Comparison of ENCODE assay signal across 27 mouse cellular contexts in genomic region chr16:50498909-50499308, GRCm38 (mm10).
"Had no signal": no experiment of that assay in that cellular context is flagged by ENCODE, and none has a peak within 500 bp of the region (broad histone marks: within the 10 kb centered on the region; RNA-seq: fewer than 3 reads in every experiment).

No protein-coding gene starts in this region.

- H3K9me3 ChIP-seq: embryonic facial prominence, embryonic 10.5 days; embryonic facial prominence, embryonic 12.5 days; embryonic facial prominence, embryonic 13.5 days; embryonic facial prominence, embryonic 15.5 days; forebrain, embryonic 10.5 days; forebrain, embryonic 12.5 days; forebrain, embryonic 13.5 days; forebrain, embryonic 15.5 days had no signal

- H3K27ac ChIP-seq: embryonic facial prominence, embryonic 10.5 days; embryonic facial prominence, embryonic 12.5 days; embryonic facial prominence, embryonic 13.5 days; embryonic facial prominence, embryonic 15.5 days; forebrain, embryonic 10.5 days; forebrain, embryonic 12.5 days; forebrain, embryonic 13.5 days; forebrain, embryonic 15.5 days; gastrocnemius, adult 2 months; heart, adult 2 months had no signal

- DNase-seq: cerebellum, adult 8-10 months; cerebellum, adult 9-10 months; cerebellum, adult 9-11 months; cerebellum, postnatal 10 days; cerebellum, postnatal 14 days; cerebellum, postnatal 25 days; cerebellum, postnatal 36 days; embryo, embryonic 11 days; forebrain, postnatal 0 days; gastrocnemius, adult 2 months; gastrocnemius, postnatal 10 days; gastrocnemius, postnatal 14 days; gastrocnemius, postnatal 25 days; gastrocnemius, postnatal 36 days; heart, adult 18-20 months; heart, adult 2 months had no signal

- ATAC-seq: forebrain, embryonic 13.5 days; forebrain, embryonic 14.5 days; forebrain, embryonic 15.5 days; forebrain, embryonic 16.5 days; forebrain, postnatal 0 days had no signal

- H3K4me2 ChIP-seq: embryonic facial prominence, embryonic 12.5 days; embryonic facial prominence, embryonic 13.5 days; embryonic facial prominence, embryonic 15.5 days; forebrain, embryonic 12.5 days; forebrain, embryonic 13.5 days; forebrain, embryonic 15.5 days had no signal

- H3K4me1 ChIP-seq: embryonic facial prominence, embryonic 10.5 days; embryonic facial prominence, embryonic 12.5 days; embryonic facial prominence, embryonic 13.5 days; embryonic facial prominence, embryonic 15.5 days; forebrain, embryonic 10.5 days; forebrain, embryonic 12.5 days; forebrain, embryonic 13.5 days; forebrain, embryonic 15.5 days had no signal

- H3K4me3 ChIP-seq: embryonic facial prominence, embryonic 10.5 days; embryonic facial prominence, embryonic 12.5 days; embryonic facial prominence, embryonic 13.5 days; embryonic facial prominence, embryonic 15.5 days; erythroblast, embryonic 14.5 days; forebrain, embryonic 10.5 days; forebrain, embryonic 12.5 days; forebrain, embryonic 13.5 days; forebrain, embryonic 15.5 days; gastrocnemius, adult 2 months; heart, adult 2 months had no signal

- H3K36me3 ChIP-seq: embryonic facial prominence, embryonic 10.5 days; embryonic facial prominence, embryonic 12.5 days; embryonic facial prominence, embryonic 13.5 days; embryonic facial prominence, embryonic 15.5 days; forebrain, embryonic 10.5 days; forebrain, embryonic 12.5 days; forebrain, embryonic 15.5 days had no signal

- H3K9ac ChIP-seq: embryonic facial prominence, embryonic 12.5 days; embryonic facial prominence, embryonic 13.5 days; embryonic facial prominence, embryonic 15.5 days; forebrain, embryonic 12.5 days; forebrain, embryonic 13.5 days; forebrain, embryonic 15.5 days; forebrain, postnatal 0 days had no signal

- H3K27me3 ChIP-seq: embryonic facial prominence, embryonic 12.5 days; embryonic facial prominence, embryonic 13.5 days; embryonic facial prominence, embryonic 15.5 days; forebrain, embryonic 12.5 days; forebrain, embryonic 13.5 days; forebrain, embryonic 15.5 days had no signal
